Mouse (Mus musculus): ENCODE data around the gene Ppfibp1. TPM values are rescaled to one million over a fixed set of nuclear protein-coding genes. Genes with fewer than 3 reads are reported as not detected.

The Ppfibp1 gene
- total RNA-seq, 1 experiment from 2014 or later: 83.0 TPM

DNA sequence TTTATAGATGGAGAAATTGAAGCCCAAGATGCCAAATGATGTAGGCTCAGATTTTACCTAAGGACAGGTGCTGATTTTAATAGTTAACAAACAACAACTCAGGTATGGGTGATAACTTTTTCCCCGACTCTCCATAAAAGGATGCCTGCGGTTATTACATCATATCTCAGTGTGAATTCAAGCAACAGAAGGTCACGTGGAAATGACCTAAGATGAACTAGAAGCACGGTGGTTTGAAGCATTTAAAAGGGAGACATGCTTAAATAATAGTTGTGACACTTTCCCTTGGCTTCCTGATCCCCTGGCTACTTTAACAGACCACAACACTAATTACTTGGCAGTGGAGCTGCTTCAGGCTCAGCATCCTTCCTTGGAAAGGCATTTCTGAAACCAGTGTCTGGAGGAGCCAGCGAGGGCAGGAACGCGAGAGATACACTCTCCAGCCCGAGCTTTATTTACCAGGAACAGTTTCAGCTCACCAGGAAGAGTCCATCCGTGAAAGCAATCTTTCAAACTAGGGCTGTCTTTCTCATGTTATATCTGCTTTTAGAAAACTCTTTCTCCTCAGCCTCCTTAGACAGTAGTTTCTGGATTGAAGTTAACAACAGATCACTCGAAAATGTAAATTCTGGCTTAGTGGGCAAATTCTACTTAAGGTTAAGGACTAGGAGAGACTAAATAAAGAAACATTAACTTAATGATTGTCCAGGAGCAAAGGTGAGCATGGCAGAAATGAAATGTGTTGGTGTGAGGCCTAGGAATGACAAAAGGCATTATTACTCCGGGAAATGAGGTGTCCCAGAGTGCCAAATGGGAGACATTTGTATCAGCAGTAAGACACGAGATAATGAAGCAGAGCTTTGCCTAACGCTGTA, 6.2 kb upstream of the Ppfibp1 start:
- no peak for DNase-seq

DNA sequence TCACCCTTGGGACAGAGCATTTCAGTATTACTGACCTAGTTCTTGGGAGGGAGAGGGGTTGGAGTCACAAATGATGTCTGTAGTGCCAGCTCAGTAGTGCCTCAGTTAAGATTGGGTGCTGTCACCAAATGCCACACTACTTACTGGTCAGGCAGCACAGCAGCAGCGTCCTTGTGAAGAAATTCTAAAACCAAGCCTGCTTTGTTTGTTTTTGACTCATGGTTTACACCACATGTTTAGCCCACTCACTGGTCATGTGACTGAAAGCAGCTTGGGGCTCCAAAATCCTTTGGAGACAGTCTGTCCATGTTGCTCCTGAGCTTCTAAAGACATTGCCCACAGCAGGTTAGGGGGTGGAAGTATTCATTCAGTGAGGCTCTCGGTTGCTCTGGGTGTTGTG, 4.9 kb upstream of the Ppfibp1 start:
- DNase-seq: peak; percentile 33

DNA sequence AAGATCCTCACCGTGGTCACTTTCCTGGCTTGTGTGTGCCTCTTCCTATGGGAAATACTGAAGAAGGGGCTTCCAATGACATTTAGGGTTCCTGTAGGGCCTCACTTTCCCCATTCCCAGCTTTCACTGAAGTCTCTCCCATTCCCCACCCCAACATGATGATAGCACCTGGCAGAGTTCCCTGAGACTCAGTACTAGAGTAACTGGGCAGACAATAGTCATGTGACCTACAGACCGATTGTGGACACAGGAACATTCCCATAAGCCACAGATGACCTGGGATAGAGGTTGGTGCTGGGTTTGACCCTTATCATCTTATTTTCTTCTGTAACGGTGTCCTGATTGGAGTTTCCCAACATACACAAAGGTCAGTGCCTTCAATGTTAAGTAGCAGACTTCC, 4.1 kb upstream of the Ppfibp1 start:
- no peak for DNase-seq

GRCm38 (mm10) chr6:146884851-146885250, 3.4 kb upstream of the Ppfibp1 start:
- peak; percentile 38 for DNase-seq

DNA sequence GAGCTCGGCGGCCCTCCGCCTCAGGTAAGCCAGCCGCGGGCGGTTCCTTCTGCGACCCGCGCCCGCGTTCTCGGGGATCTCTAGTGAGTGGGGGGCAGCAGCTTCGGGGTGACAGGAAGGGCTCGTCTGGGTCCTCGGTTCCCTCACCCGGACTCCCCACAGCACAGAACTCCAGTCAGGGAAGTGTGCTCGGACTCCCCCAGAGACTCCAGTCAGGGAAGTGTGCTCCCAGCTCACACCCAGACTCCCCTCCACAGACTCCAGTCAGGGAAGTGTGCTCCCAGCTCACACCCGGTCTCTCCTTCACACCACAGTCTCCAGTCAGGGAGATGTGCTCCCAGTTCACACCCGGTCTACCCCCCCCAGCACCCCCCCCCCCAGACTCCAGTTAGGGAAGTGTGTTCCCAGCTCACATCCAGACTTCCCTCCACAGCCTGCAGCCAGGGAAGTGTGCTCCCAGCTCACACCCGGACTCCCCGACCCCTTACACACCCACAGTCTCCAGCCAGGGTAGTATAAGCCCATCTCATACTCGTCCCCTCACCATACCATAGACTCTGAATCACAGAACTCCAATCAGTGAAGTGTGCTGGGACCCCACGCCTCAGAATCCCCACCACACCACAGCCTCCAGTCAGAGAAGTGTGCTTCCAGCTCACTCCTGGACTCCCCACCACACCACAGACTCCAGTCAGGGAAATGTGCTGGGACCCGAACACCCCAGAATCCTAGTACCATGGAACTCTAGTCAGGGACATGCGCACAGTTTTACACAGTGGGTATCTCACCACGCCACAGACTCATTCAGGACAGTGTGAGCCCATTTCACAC, 588 bp downstream of the Ppfibp1 start:
- DNase-seq: no peak

DNA sequence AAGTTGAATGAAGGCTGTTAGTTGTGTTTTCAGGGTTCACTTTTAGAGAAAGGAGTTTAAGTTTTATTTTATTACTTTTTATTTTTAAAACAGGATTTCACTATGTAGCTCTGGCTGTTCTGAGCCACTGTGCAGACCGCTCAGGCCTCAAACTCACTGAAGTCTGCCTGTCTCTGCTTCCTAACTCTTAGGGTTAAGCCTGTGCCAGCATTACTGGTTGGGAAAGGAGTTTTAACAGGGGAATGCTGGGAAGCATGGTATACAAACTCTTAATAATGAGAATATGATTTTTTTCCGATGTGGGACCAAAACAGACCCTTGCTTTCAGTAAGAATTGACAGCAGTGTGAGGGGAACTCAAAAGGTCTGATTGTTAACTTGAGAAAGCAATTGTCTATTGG, 1.9 kb downstream of the Ppfibp1 start:
- DNase-seq: no peak

- DNase-seq: peak; percentile 39
Observed at GRCm38 (mm10) chr6:146890633-146891032, 2.3 kb downstream of the Ppfibp1 start.

DNA sequence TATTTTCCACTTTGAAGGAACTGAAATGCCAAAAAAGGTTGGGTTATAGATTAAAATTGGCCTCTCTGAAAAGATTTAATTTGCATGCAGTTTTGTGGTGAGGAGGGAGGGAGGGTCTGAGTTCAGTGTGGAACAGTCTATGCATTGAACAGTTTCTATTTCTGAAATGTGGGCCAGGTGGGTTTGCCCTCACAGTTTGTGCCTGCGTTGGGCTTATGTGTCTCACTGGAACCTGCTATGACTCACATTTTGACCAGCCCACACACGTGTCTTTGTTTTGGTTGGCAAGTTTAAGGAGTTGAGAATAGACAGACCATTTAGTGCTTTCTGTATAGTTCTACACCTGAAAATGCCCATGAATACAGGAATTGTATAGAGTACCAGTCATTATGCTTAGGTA, 5.6 kb downstream of the Ppfibp1 start:
- DNase-seq: no peak

- no peak for DNase-seq
Observed at GRCm38 (mm10) chr6:146898709-146899108, 10.4 kb downstream of the Ppfibp1 start.

GRCm38 (mm10) chr6:146899647-146900046, 11.4 kb downstream of the Ppfibp1 start:
- no peak for DNase-seq

GRCm38 (mm10) chr6:146901929-146902328, 13.6 kb downstream of the Ppfibp1 start:
- no peak for DNase-seq

- no peak for DNase-seq
Observed at GRCm38 (mm10) chr6:146903632-146904031, 15.3 kb downstream of the Ppfibp1 start.

DNA sequence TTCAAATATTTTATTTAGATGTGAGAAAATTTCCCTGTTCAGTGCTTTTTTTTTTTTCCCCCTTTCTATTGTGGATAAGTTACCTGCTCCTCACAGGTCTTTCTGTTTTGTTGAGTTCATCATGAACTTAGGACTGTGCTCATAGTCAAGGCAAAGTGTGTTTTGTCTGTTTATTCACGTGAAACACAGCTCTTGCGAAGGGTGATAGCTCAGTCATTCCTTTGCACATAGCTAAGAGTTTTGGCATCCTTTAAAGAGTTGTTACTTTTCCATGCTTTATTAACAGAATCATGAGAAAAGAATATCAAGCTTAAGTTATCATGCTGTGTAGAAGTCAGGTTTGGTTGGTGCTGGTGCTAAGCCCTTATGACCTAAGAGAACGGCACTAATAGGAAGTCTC, 16.4 kb downstream of the Ppfibp1 start:
- DNase-seq: no peak

DNA sequence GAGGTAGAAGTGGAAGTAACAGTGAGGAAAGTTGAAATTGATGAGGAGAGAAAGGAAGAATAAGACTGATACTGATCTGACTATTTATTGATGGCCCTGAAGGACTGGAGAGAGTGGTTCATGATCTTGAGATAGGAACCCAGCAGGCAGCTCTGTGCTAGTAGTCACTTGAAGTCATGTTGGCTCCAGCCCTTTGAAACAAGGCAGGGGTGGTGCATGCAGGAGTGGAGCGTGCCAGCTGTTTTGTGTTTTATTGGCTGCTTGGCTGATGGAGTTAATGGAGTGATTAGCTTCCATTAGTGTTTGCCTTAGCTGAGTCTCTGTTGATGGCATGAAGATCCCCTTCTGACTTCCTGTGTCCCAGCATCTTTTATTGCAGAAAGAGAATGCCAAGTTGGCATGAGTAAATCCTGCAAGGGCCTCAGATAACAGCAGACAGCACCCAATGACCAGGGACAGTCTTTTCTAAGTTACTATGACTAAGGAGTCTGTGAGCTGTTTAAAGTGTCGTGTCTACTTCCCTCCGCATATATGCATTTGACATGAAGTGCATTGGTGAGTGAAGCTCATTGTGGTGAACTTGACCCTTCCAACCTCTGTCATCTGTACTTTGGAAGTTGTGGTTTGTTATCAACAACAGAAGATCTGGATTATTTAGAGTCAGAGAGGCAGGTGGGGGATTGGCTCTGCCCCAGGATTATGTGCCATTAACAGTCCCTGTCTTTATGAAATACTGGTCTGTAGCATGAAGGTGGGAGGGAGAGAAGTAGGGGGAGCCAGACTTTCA, 17.9 kb downstream of the Ppfibp1 start:
- no peak for DNase-seq

- no peak for DNase-seq
Observed at GRCm38 (mm10) chr6:146907061-146907794, 18.9 kb downstream of the Ppfibp1 start.

- DNase-seq: no peak
Observed at GRCm38 (mm10) chr6:146907795-146908190, 19.5 kb downstream of the Ppfibp1 start.

DNA sequence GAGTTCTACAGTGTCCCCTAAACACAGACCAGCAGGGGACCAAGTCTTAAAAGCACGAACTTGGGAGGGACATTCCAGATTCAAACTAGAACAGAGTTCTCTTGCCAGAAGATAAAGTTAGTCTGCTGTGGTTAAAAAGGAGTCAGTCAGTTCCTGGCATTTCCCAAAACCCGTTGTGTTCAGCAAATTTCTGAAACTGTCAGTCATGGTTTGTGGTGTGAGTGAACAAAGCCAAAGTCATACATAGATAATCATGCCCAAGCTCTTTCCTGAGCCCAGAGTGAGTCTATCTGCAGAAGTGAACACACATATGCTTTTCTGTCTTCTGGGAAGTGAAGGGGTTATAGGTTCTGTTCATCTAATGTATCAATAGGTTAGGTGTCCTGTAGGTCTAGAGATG, 20.5 kb downstream of the Ppfibp1 start:
- no peak for DNase-seq

DNA sequence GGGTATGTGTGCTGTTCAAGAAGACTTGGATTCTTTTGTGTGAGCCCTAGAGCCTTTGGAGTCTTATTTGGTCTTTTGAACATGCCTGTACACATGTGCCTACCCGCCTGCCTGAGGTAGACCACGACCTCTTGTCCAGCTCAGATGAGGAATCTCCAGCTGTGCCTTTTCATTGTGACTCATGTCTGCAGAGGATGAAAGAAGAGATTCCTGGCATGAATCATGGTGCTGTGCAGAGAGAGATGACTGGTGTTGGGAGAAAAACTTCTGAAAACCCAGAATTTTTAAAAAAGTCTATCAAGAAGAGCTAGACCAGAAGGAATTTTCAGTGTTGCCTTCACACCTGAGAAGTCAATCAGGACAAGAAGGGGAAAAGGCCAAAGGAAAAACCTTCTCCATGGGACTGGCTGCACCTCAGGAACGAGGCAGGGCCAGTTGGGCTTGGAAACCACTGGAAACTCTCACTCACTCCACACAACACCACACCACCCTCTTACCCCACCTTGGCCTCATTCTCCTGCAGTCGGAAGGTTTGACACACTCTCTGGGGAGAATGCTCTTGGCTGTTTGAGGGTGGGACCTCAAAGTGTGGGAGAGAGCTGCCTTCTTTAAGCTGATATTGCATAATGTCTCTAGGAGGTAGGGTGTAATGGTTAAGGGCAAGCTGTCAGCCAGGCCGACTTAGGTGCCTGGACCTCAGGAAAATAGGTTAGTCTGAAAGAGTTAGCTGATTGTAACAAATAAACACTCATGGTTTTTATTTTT, 21.6 kb downstream of the Ppfibp1 start:
- peak; percentile 30 for DNase-seq

GRCm38 (mm10) chr6:146910801-146911200, 22.5 kb downstream of the Ppfibp1 start:
- DNase-seq: no peak

GRCm38 (mm10) chr6:146912835-146913488, 24.7 kb downstream of the Ppfibp1 start:
- peak; percentile 53 for DNase-seq

Data from adrenal gland, postnatal 14 days (tissue).